Mouse (Mus musculus) thymus, postnatal 25 days (tissue): ENCODE data around the gene Tusc2.

Experiments
- DNase-seq: peaks from one replicate; pipeline ENCODE4 v3.0.0; 2022

Gene Tusc2

GRCm38 (mm10) chr9:107612191-107612944, 49.3 kb downstream of the Tusc2 start:
- peak; percentile 98 for DNase-seq

- no peak for DNase-seq
Observed at GRCm38 (mm10) chr9:107612945-107613569, 50.0 kb downstream of the Tusc2 start.

GRCm38 (mm10) chr9:107615035-107615434, 52.0 kb downstream of the Tusc2 start:
- DNase-seq: no peak
